Mouse (Mus musculus): ENCODE results near the gene Ctnnal1.

The Ctnnal1 gene

DNA sequence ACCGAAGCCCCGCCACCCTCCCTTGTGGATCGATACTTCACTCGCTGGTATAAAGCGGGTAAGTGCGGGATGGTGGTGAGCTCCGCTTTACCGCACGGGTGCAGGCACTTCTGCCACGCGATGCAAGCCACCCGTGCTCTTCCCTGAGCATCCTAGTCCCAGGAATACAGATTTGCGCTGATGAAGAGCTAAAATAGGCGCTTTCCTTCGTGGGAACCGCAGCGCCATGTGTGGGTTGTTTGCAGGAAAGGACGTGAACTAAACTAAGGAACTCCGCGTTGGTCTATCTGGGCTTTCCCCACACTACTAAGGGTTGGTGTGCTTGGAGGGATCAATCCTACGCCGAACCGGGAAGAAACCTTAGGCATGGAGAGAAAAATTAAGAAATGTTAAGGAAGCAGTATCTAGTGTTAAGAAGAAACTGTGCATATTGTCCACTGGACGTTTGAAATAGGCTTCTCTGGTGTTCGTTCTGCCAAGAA lies 62.3 kb downstream of the Ctnnal1 start:
- DNase-seq (ENCODE audit: low spot score in 2 of 2): no peak

GRCm38 (mm10) chr4:56801907-56802668 lies 62.9 kb downstream of the Ctnnal1 start, which contains the start of the genes Elp1 and Fam206a:
Elp1 (minus strand) TSS chr4:56802331.
Fam206a (plus strand) TSS chr4:56802345.
- peak; percentile 93 to 94 for DNase-seq (ENCODE audit: low spot score in 2 of 2)

GRCm38 (mm10) chr4:56791373-56791772 lies 73.6 kb downstream of the Ctnnal1 start:
- no peak for DNase-seq (ENCODE audit: low spot score in 2 of 2)

DNA sequence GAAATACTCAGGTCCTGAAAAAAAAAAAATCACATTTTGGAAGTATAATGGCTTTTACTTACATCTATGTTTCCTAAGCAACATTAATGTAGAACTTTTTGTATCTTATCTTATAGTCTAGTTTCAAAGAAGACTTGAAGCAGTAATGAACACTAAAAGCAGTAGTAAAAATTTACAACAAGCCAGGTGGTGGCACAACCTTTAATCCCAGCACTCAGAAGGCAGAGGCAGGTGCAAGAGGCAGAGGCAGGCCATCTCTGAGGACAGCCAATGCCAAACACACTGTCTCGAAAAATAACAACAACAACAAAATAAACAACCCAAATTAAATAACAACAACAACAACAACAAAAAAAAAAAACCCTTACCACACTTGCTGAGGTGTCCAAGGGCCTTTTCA lies 93.9 kb downstream of the Ctnnal1 start:
- no peak for DNase-seq (ENCODE audit: low spot score in 2 of 2)

GRCm38 (mm10) chr4:56768913-56769312 lies 96.1 kb downstream of the Ctnnal1 start:
- DNase-seq (ENCODE audit: low spot score in 2 of 2): no peak

DNA sequence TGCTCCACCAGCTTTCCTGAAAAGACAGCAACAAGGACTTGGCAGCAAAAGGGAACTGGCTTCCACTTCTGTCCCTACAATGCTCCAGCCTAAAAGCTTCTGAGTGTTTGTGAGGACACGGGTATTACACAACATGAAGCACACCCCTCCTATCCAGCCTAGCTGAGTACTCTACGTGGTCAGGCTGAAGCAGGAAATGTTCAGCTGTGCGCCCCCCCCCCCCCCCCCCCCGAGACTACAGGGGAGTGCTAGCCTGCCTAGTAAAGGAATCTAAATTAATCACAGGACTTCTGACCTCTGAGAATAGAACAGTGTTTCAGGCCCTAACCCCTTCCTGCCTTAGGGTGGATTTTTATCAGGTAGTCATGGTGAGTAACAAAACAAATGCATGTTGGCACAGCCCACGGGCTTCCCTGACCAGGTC lies 97.1 kb downstream of the Ctnnal1 start:
- DNase-seq (ENCODE audit: low spot score in 2 of 2): no peak

Measured in right cerebral cortex, postnatal 36 days (tissue).